Mouse (Mus musculus): ENCODE results near the gene Pcbp3.

DNA sequence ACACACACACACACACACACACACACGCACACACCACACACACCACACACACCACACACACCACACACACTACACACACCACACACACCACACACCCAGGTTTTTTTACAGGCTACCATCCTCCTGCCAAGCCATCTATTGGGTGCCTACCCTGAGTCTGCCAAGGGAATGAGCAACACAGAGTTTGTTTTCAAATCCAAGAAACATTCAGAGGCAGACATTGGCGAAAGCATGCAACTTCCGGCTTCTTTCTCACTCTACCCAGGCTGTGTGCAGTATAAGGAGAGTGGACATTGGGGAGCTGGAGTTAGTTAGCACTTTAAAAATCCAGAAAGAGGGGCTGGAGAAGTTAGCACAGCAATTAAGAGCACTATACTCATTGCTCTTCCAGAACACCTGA lies 47.0 kb upstream of the Pcbp3 start:
- no peak for TF ChIP-seq GATA1 (IDR thresholded peaks at IDR 0.05; ENCODE audit: low read length)
- TF ChIP-seq TAL1 (IDR thresholded peaks at IDR 0.05; ENCODE audit: low read length) = no peak

All from erythroblast, embryonic 14.5 days (primary cell).